Mouse (Mus musculus): ENCODE measurements around the gene Sdc3.
A peak's percentile ranks its signal among the peaks of the same experiment; 100 is the strongest.

Gene Sdc3

GRCm38 (mm10) chr4:130792376-130793179 is at the start of gene Sdc3:
TSS of gene Sdc3 (plus strand) at chr4:130792537.
- no peak for DNase-seq (ENCODE audit: low spot score)

DNA sequence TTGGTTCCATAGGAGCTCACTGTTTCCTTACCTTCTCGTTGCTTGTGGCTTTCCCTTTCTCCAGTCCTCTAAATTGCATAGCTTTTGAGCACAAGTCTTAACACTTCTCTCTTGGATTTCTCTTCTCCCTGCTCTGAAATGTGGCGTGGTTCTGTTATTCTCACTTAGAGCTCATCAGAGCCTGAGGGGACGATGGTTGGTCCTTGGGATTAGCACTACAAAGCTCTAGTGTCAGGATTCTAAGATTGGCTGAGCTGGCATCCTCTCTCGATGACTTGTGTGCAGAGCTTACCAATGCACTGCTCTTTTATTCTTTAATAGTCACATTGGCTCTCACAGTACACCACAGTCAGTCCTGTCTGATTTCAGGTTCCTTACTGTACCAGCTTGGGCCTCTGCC is 48.3 kb upstream of the Sdc3 start:
- DNase-seq (ENCODE audit: low spot score): no peak

DNA sequence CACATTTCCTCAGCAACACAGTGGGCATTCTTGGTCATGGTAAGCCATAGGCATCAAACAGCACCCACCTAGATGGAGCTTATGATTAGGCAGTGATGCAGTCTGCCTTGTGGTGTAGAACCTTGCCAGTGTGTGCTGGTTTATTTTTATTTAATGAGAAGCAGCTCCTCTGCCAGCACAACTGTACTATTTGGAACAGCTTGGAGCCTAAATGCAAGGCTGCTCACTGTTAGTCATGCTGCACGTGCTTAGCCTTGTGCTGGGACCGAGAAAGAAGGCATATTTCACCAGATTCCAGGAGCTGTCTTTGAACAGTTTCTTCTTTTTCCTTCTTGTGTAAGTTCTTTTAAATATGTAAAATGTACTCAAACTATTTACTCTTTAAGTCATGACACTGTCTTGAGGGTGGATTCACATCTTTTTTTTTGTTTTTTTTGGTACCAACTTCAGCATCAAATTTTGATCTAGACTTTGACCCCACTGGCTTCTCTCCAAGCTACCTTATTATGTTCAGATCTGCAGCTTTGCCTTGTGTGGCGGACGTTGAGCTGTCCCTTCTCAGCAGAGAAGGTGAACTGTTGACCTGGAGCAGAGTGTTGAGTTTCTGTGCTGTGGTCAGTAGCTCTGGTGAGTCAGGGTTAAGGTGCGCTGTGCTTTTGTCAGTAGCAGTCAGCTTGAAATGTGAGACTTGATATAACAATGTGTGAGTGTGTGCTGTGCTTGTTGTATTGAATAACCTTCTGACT is 46.6 kb upstream of the Sdc3 start:
- DNase-seq (ENCODE audit: low spot score): no peak

- no peak for DNase-seq (ENCODE audit: low spot score)
These were observed 42.8 kb upstream of the Sdc3 start for GRCm38 (mm10) chr4:130749566-130749965.

DNA sequence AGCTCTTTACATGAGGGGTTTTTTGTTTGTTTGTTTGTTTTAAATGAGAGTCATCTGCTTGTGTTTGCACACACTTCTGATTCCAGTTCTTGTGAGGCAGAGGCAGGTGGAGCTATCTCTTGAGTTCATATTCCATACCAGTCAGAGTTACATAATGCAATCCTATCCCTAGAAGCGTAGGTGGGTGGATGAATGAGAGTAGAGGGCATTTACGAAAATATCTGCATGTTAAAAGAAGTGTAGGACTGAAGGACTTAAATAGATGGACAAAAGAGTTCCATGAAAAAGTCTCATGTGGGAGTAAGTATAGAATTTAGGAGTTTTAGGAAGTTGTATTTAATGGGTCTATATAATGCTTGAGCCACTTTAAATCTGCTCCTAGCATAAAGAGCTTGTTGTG is 40.4 kb upstream of the Sdc3 start:
- no peak for DNase-seq (ENCODE audit: low spot score)

GRCm38 (mm10) chr4:130752591-130752990 is 39.7 kb upstream of the Sdc3 start:
- DNase-seq (ENCODE audit: low spot score): no peak

DNA sequence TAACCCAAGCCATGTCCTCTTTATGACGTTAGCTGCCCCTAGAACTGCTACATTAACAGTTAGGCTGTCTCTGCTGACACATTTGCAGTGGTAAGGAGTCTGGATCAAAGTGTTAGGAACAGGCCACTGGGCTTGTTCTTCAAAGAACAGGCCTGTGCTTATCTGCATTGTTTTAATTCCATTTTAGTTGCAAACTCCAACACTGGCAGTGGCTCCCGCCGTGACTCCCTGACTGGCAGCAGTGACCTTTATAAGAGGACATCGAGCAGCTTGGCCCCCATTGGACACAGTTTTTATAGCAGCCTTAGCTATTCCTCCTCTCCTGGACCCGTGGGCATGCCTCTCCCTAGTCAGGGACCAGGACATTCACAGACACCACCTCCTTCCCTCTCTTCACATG is 38.6 kb upstream of the Sdc3 start:
- DNase-seq (ENCODE audit: low spot score): no peak

DNA sequence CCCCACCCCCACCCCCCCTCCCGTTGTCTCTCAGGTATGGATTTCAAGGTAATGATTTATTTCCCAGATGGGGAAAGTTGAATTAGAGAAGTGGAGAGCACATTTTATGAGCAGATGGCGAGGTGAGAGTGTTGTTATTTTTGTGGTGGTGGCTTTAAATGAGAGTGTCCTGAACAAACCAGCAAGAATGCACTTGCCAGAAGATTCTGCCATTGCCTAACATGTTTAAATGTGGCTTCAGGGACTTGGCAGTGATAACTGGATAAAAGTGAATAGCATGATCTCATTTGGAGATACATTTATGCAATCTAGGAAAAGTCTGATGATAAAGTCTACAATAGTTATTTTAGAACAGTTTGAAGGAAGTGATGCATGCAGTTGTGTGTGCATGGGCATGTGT is 37.6 kb upstream of the Sdc3 start:
- no peak for DNase-seq (ENCODE audit: low spot score)

- DNase-seq (ENCODE audit: low spot score): no peak
These were observed 32.5 kb upstream of the Sdc3 start for GRCm38 (mm10) chr4:130759875-130760274.

- no peak for DNase-seq (ENCODE audit: low spot score)
These were observed 30.5 kb upstream of the Sdc3 start for GRCm38 (mm10) chr4:130761809-130762208.

DNA sequence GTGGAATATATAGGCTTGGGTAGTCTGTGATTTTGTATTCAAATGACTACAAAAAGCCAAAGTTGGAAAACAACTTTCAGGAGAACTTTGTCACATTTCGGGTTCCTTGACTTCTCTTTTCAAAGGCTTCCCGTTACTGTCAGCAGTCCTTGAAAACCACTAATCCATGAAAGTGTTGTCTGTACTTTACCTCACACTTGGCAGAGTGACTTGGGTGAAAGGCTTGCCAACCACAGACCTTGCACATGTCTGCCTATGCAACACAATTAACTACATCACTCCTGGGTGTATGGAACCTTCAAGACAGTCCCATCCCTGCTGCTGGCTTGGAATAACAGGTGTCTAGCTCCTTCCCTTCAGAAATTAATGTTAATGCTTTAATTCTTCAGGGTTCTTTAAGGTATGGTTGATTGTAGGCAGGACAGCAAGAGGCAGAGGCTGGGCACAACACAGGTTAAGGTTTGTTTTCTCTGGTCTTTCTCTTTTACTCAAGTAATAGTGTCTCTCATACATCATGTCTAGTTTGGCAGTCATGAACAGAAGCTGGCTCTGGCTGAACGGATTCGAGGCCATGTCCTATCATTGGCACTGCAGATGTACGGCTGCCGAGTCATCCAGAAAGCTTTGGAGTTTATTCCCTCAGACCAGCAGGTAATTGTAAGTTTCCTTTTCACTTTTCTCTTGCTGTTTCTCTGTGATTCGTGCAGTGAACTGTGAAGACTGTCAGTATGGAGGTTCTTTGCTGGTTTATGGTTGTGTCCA is 26.8 kb upstream of the Sdc3 start:
- no peak for DNase-seq (ENCODE audit: low spot score)

DNA sequence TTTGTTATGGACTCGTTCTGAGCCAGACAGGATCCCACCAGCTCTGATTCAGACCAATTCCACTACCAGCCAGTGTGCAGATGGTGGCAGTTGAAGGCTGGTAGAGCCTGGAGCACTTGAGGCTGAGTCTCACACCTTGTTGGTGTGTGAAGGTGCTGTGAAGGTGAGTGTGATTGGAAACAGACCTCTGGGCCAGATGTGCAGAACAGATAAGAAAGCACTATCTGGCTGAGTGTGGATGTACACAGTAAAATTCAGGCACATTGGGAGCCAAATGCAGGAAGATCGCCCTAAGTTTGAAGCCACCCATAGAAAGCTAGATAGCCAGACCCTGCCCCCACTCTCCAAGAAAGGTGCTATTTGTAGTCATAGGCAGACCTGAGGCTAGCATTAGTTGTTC is 25.9 kb upstream of the Sdc3 start:
- no peak for DNase-seq (ENCODE audit: low spot score)

- DNase-seq (ENCODE audit: low spot score): no peak
These were observed 25.4 kb upstream of the Sdc3 start for GRCm38 (mm10) chr4:130766926-130767325.

DNA sequence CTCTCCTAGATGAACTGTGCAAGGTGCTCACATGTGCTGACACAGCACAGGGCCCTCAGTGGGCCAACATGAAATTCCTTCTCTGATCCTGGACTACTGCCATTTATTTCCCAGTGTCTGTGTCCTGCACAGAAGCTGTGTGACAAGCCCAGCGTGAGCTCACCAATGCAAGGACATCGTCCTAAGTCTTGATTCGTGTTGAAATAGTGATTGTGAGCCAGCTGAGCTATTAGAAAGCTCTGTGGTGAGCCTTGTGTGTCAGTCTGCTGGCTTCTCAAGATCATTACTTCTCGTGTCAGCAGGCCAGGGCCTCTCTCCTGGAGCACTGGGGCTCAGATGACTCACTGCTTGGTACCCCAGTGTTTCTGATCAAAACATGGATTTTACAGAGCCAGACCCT is 18.4 kb upstream of the Sdc3 start:
- DNase-seq (ENCODE audit: low spot score): no peak

- no peak for DNase-seq (ENCODE audit: low spot score)
These were observed 17.5 kb upstream of the Sdc3 start for GRCm38 (mm10) chr4:130774822-130775221.

DNA sequence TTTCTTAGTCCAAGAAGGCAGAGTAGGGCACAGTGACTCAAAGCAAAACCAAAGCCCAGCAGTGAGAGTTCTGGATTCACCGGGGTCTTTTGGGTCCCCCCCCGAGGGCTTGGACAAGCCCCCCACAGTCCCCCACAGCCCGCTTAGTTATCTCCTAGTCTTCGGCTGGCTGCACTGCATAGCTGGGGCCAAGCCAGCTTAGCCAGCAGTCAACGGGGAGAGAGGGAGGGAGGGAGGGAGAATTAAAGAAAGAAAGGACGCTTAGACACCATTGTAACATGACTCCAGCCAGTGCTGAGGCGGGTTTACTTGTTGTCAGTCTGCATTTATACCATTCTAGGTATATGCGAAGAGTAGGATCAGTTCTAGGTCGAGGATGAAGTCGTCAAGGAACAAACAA is 14.7 kb upstream of the Sdc3 start:
- DNase-seq (ENCODE audit: low spot score): no peak

GRCm38 (mm10) chr4:130779037-130779436 is 13.3 kb upstream of the Sdc3 start:
- DNase-seq (ENCODE audit: low spot score): no peak

DNA sequence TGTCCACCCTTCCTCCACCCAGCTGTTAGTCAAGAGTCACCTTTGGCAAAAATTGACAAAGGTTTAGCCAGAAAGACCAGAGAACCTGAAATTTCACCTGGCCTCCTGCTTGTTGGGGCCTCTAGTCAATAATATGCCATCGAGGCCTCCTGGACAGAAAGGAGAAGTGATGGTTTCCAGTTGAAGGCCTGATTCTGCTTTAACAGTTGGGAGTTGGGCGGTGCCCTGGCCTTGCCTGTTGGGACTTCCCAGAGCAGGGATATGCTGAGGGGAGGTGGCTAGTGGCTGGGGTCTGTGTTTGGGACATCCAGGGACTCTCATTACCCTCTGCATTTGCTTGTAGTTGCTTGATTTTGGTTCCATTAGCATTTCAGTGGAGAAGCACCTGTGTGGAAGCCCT is 9.8 kb upstream of the Sdc3 start:
- no peak for DNase-seq (ENCODE audit: low spot score)

DNA sequence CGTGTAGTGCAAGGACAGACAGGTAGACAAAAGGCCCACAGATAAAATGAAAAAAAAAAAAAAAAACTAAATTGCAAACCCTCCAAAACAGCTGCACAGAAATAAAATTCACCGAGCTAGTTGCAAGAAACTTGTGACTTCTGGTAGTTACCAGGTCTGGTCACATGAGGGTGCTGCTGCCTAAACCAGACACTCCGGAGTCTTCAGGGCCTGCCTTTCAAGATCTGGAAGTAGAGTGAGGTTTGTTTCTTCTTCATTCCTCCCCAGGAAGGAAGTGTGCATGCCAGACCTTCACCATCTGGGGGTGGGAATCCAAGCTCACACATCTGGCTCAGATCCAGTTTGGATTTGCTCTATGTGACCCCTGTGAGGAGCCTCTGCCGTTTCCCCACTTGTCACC is 7.6 kb upstream of the Sdc3 start:
- DNase-seq (ENCODE audit: low spot score): no peak

GRCm38 (mm10) chr4:130787530-130787929 is 4.8 kb upstream of the Sdc3 start:
- no peak for DNase-seq (ENCODE audit: low spot score)

DNA sequence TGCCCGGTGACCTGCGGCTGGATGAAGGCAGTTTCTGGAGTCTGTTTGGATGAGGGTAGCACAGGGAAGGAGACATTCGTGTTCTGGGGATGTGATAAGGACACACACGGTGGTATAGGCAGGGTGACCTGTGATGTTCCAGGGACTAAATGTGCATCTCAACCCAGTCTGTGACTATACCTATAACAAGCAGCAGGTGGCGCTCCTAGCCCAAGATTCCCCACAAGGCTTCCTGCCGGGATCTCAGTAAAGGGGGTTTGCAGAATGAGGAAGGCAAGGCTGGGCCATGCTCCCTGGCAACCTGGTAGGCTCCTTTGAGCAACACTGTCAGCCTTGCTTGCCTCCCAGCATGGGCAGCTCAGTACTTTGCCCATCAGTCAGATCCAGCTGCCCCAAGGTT is 2.2 kb upstream of the Sdc3 start:
- peak; percentile 65 for DNase-seq (ENCODE audit: low spot score)

DNA sequence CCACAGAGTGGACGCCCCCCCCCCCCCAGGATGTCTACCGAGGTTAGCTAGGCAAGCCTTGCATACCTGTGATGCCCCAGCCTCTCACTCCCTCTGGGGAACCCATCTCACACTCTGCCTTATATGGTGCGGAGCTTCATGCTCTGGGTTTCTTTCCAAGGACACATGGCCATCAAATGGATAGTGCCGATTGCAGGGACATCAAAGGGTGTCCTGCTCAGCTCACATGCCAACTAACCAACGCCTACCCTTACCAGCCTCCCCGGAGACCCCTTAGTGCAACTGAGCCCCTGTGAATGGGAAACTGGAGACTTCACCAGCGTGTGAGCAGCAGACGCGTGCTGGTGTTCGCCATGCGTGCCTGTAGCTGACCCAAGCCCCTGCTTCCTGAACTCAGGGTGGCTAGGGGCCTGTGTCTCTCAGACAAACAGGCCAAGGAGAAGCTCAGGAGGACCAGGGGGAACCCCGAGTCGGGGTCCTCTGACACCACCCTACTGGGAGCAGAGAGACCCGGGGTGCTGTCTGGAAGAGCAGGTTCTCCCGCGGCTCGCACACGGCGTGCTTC is 444 bp upstream of the Sdc3 start:
- no peak for DNase-seq (ENCODE audit: low spot score)

DNA sequence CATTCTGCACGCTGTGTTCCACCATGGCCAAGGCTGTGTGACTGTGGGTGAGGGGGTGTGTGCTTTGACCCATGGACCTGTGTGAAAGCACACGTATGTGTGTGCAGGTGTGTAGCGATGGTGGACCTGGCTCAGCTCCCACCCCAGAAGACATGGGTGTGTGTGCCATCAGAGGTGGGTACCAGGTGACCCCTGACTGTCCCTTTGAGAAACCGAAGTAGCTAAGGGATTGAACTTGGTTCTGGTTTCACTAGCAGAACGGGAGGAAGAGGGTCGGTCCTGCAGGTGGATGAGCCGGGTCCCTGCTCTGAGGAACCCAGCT is 804 bp downstream of the Sdc3 start:
- DNase-seq (ENCODE audit: low spot score): no peak

Measured in testis, postnatal 14 days (tissue).